Comparison of ENCODE assay signal across 28 mouse cellular contexts in genomic region chr5:61843891-61844290, GRCm38 (mm10). TPM values are rescaled to one million over a fixed set of nuclear protein-coding genes. Genes with fewer than 3 reads are reported as not detected.
"Had no signal": no experiment of that assay in that cellular context is flagged by ENCODE, and none has a peak within 500 bp of the region (broad histone marks: within the 10 kb centered on the region; RNA-seq: fewer than 3 reads in every experiment).

No protein-coding gene starts in this region.

- DNase-seq: kidney, adult 11 months; kidney, adult 8-10 months; kidney, postnatal 10 days; kidney, postnatal 4 days; left cerebral cortex, postnatal 4 days; liver, embryonic 13.5 days; lung, adult 2 months; lung, postnatal 14 days; lung, postnatal 4 days; midbrain, embryonic 14.5 days; right cerebral cortex, postnatal 25 days; spleen, adult 18-20 months; thymus, adult 18-20 months; thymus, postnatal 36 days had no signal

- ATAC-seq: intestine, embryonic 15.5 days had no signal

- H3K27ac ChIP-seq: intestine, embryonic 15.5 days; kidney, embryonic 15.5 days; limb, embryonic 12.5 days; limb, embryonic 15.5 days; liver, embryonic 13.5 days; neural tube, embryonic 12.5 days; neural tube, embryonic 15.5 days; stomach, embryonic 15.5 days had no signal

- H3K36me3 ChIP-seq: intestine, embryonic 15.5 days; kidney, embryonic 15.5 days; limb, embryonic 12.5 days; limb, embryonic 15.5 days; liver, embryonic 13.5 days; neural tube, embryonic 12.5 days; neural tube, embryonic 15.5 days; stomach, embryonic 15.5 days had no signal

- H3K27me3 ChIP-seq: intestine, embryonic 15.5 days; kidney, embryonic 15.5 days; limb, embryonic 12.5 days; limb, embryonic 15.5 days; liver, embryonic 13.5 days; neural tube, embryonic 12.5 days; neural tube, embryonic 15.5 days; stomach, embryonic 15.5 days had no signal

- H3K4me3 ChIP-seq: intestine, embryonic 15.5 days; kidney, embryonic 15.5 days; limb, embryonic 12.5 days; limb, embryonic 15.5 days; liver, embryonic 13.5 days; neural tube, embryonic 12.5 days; neural tube, embryonic 15.5 days; stomach, embryonic 15.5 days had no signal

- H3K4me2 ChIP-seq: intestine, embryonic 15.5 days; kidney, embryonic 15.5 days; limb, embryonic 12.5 days; limb, embryonic 15.5 days; liver, embryonic 13.5 days; midbrain, embryonic 11.5 days; neural tube, embryonic 12.5 days; neural tube, embryonic 15.5 days; stomach, embryonic 15.5 days had no signal

- H3K9ac ChIP-seq: intestine, embryonic 15.5 days; kidney, embryonic 15.5 days; limb, embryonic 12.5 days; limb, embryonic 15.5 days; liver, embryonic 13.5 days; neural tube, embryonic 12.5 days; neural tube, embryonic 15.5 days; stomach, embryonic 15.5 days had no signal

- H3K4me1 ChIP-seq: intestine, embryonic 15.5 days; kidney, embryonic 15.5 days; limb, embryonic 12.5 days; limb, embryonic 15.5 days; liver, embryonic 13.5 days; neural tube, embryonic 12.5 days; neural tube, embryonic 15.5 days; stomach, embryonic 15.5 days had no signal

- H3K9me3 ChIP-seq: intestine, embryonic 15.5 days; kidney, embryonic 15.5 days; limb, embryonic 12.5 days; limb, embryonic 15.5 days; liver, embryonic 13.5 days; neural tube, embryonic 12.5 days; neural tube, embryonic 15.5 days; stomach, embryonic 15.5 days had no signal

RNA-seq across cellular contexts. Expression of gene G6pd2, which starts 35.3 kb away (rescaled TPM):
- total RNA-seq: left cerebral cortex, adult 8-10 months; left cerebral cortex, postnatal 14 days; left cerebral cortex, postnatal 4 days; megakaryocyte-erythroid progenitor cell, adult 5-6 weeks had no signal
- polyA plus RNA-seq: intestine, embryonic 15.5 days; kidney, embryonic 15.5 days; limb, embryonic 12.5 days; limb, embryonic 15.5 days; liver, embryonic 13.5 days; liver, embryonic 16.5 days; lung, adult 2 months; lung, embryonic 16.5 days; midbrain, embryonic 11.5 days; midbrain, embryonic 14.5 days; neural tube, embryonic 12.5 days; neural tube, embryonic 15.5 days; urinary bladder, adult 2 months had no signal
